Mouse (Mus musculus): ENCODE data around the gene Cd44. TPM values are rescaled to one million over a fixed set of nuclear protein-coding genes. Genes with fewer than 3 reads are reported as not detected.

Gene Cd44
- total RNA-seq, 2 experiments from 2014 or later = 6.1 to 6.5 TPM

Other genes with a start within 250 kb of the Cd44 start
- under 1 TPM; 0.05 to 0.69 TPM for gene Slc1a2, start 243.0 kb downstream of the Cd44 start, total RNA-seq (2021)
- gene Pdhx, start 171.8 kb upstream of the Cd44 start, total RNA-seq (2021) = 10 to 100 TPM; 97.1 to 97.4 TPM
- gene Apip, start 172.0 kb upstream of the Cd44 start, total RNA-seq (2021) = 10 to 100 TPM; 41.4 to 42.2 TPM

Data from gastrocnemius, postnatal 25 days (tissue).